Mouse (Mus musculus): ENCODE results near the gene Psme2b. TPM values are rescaled to one million over a fixed set of nuclear protein-coding genes. Genes with fewer than 3 reads are reported as not detected.
"Not testable (repeated sequence)": the region's sequence is repeated elsewhere in the genome, so short reads cannot be mapped to it uniquely, and the experiment has no call there.

Gene Psme2b
- polyA plus RNA-seq, 1 experiment from 2014 or later: 1.7 TPM

GRCm38 (mm10) chr11:48918380-48918779, 27.6 kb downstream of the Psme2b start:
- DNase-seq (no peak), ATAC-seq (ENCODE audit: low FRiP score, low TSS enrichment) (no peak)
- H3K36me3 ChIP-seq (ENCODE audit: control insufficient read depth, insufficient read depth, low read length): no peaks in the 10 kb centered on the region
- no peak overlapping the region for H3K9ac ChIP-seq (replicated peaks; ENCODE audit: low read length)
- no peak overlapping the region for H3K4me3 ChIP-seq (replicated peaks; ENCODE audit: low read depth, low read length)
- 89% methylated on average over 3 of the region's 3 CpGs for WGBS
- H3K9me3 ChIP-seq (ENCODE audit: control insufficient read depth, low read length): no peaks in the 10 kb centered on the region
- no peak overlapping the region for H3K27ac ChIP-seq (replicated peaks; ENCODE audit: low read depth, low read length)
- H3K27me3 ChIP-seq (ENCODE audit: control insufficient read depth, insufficient read depth, low read length): no peaks in the 10 kb centered on the region
- no peak overlapping the region for H3K4me2 ChIP-seq (ENCODE audit: low read length)
- H3K4me1 ChIP-seq (ENCODE audit: control insufficient read depth, insufficient read depth, low read length): no peaks in the 10 kb centered on the region

- ATAC-seq (ENCODE audit: low FRiP score, low TSS enrichment) (no peak), DNase-seq (no peak)
- Histone ChIP-seq H3K9me3 (ENCODE audit: control insufficient read depth, low read length) (no peaks in the 10 kb centered on the region), H3K4me1 (ENCODE audit: control insufficient read depth, insufficient read depth, low read length) (no peaks in the 10 kb centered on the region), H3K4me2 (ENCODE audit: low read length) (no peak overlapping the region), H3K4me3 (replicated peaks; ENCODE audit: low read depth, low read length) (no peak overlapping the region), H3K27ac (replicated peaks; ENCODE audit: low read depth, low read length) (no peak overlapping the region), H3K27me3 (ENCODE audit: control insufficient read depth, insufficient read depth, low read length) (no peaks in the 10 kb centered on the region), H3K36me3 (ENCODE audit: control insufficient read depth, insufficient read depth, low read length) (no peaks in the 10 kb centered on the region), H3K9ac (replicated peaks; ENCODE audit: low read length) (no peak overlapping the region)
- 93% methylated on average over 1 of the region's 1 CpGs for WGBS
Measured at GRCm38 (mm10) chr11:48913611-48914010, 32.4 kb downstream of the Psme2b start.

GRCm38 (mm10) chr11:48908459-48908858, 37.5 kb downstream of the Psme2b start:
- no peak overlapping the region for H3K27ac ChIP-seq (replicated peaks; ENCODE audit: low read depth, low read length)
- no peaks in the 10 kb centered on the region for H3K4me1 ChIP-seq (ENCODE audit: control insufficient read depth, insufficient read depth, low read length)
- ATAC-seq (ENCODE audit: low FRiP score, low TSS enrichment): no peak
- no peaks in the 10 kb centered on the region for H3K36me3 ChIP-seq (ENCODE audit: control insufficient read depth, insufficient read depth, low read length)
- DNase-seq: no peak
- no peak overlapping the region for H3K4me2 ChIP-seq (ENCODE audit: low read length)
- no peaks in the 10 kb centered on the region for H3K27me3 ChIP-seq (ENCODE audit: control insufficient read depth, insufficient read depth, low read length)
- no peak overlapping the region for H3K4me3 ChIP-seq (replicated peaks; ENCODE audit: low read depth, low read length)
- H3K9ac ChIP-seq (replicated peaks; ENCODE audit: low read length): no peak overlapping the region
- H3K9me3 ChIP-seq (ENCODE audit: control insufficient read depth, low read length): no peaks in the 10 kb centered on the region
- 56% methylated on average over 1 of the region's 1 CpGs for WGBS

GRCm38 (mm10) chr11:48902021-48902420, 44.0 kb downstream of the Psme2b start, which contains the start of gene Gm5431:
Gene Gm5431 (minus strand): TSS chr11:48902214.
- Histone ChIP-seq H3K4me1 (ENCODE audit: control insufficient read depth, insufficient read depth, low read length) (no peaks in the 10 kb centered on the region), H3K4me3 (replicated peaks; ENCODE audit: low read depth, low read length) (no peak within 1 kb of the TSS), H3K9me3 (ENCODE audit: control insufficient read depth, low read length) (no peaks in the 10 kb centered on the region), H3K27ac (replicated peaks; ENCODE audit: low read depth, low read length) (no peak within 1 kb of the TSS), H3K9ac (replicated peaks; ENCODE audit: low read length) (no peak within 1 kb of the TSS), H3K36me3 (ENCODE audit: control insufficient read depth, insufficient read depth, low read length) (no peaks in the 10 kb centered on the region), H3K4me2 (ENCODE audit: low read length) (no peak within 1 kb of the TSS), H3K27me3 (ENCODE audit: control insufficient read depth, insufficient read depth, low read length) (no peaks in the 10 kb centered on the region)
- no peak for ATAC-seq (ENCODE audit: low FRiP score, low TSS enrichment)
- no peak for DNase-seq
- WGBS: 82% methylated on average over 2 of the region's 2 CpGs

GRCm38 (mm10) chr11:48901567-48901930, 44.4 kb downstream of the Psme2b start:
- ATAC-seq (ENCODE audit: low FRiP score, low TSS enrichment); H3K4me2 ChIP-seq (ENCODE audit: low read length); H3K27me3 ChIP-seq (ENCODE audit: control insufficient read depth, insufficient read depth, low read length); H3K36me3 ChIP-seq (ENCODE audit: control insufficient read depth, insufficient read depth, low read length); DNase-seq; H3K27ac ChIP-seq (replicated peaks; ENCODE audit: low read depth, low read length); H3K9me3 ChIP-seq (ENCODE audit: control insufficient read depth, low read length); H3K4me1 ChIP-seq (ENCODE audit: control insufficient read depth, insufficient read depth, low read length); H3K9ac ChIP-seq (replicated peaks; ENCODE audit: low read length); H3K4me3 ChIP-seq (replicated peaks; ENCODE audit: low read depth, low read length): not testable (repeated sequence)
- 82% methylated on average over 1 of the region's 1 CpGs for WGBS

GRCm38 (mm10) chr11:48900654-48901566, 45.1 kb downstream of the Psme2b start:
- not testable (repeated sequence) for H3K27ac ChIP-seq (replicated peaks; ENCODE audit: low read depth, low read length); H3K9ac ChIP-seq (replicated peaks; ENCODE audit: low read length); H3K4me1 ChIP-seq (ENCODE audit: control insufficient read depth, insufficient read depth, low read length); H3K27me3 ChIP-seq (ENCODE audit: control insufficient read depth, insufficient read depth, low read length); H3K9me3 ChIP-seq (ENCODE audit: control insufficient read depth, low read length); H3K36me3 ChIP-seq (ENCODE audit: control insufficient read depth, insufficient read depth, low read length); H3K4me3 ChIP-seq (replicated peaks; ENCODE audit: low read depth, low read length); H3K4me2 ChIP-seq (ENCODE audit: low read length); ATAC-seq (ENCODE audit: low FRiP score, low TSS enrichment); DNase-seq
- WGBS: 82% methylated on average over 6 of the region's 6 CpGs

GRCm38 (mm10) chr11:48898812-48899431, 47.1 kb downstream of the Psme2b start:
- no peaks in the 10 kb centered on the region for H3K4me1 ChIP-seq (ENCODE audit: control insufficient read depth, insufficient read depth, low read length)
- no peaks in the 10 kb centered on the region for H3K27me3 ChIP-seq (ENCODE audit: control insufficient read depth, insufficient read depth, low read length)
- ATAC-seq (ENCODE audit: low FRiP score, low TSS enrichment) (no peak), DNase-seq (no peak)
- 75% methylated on average over 2 of the region's 2 CpGs for WGBS
- no peaks in the 10 kb centered on the region for H3K9me3 ChIP-seq (ENCODE audit: control insufficient read depth, low read length)
- no peak overlapping the region for H3K9ac ChIP-seq (replicated peaks; ENCODE audit: low read length)
- H3K4me2 ChIP-seq (ENCODE audit: low read length): no peak overlapping the region
- no peak overlapping the region for H3K27ac ChIP-seq (replicated peaks; ENCODE audit: low read depth, low read length)
- no peaks in the 10 kb centered on the region for H3K36me3 ChIP-seq (ENCODE audit: control insufficient read depth, insufficient read depth, low read length)
- H3K4me3 ChIP-seq (replicated peaks; ENCODE audit: low read depth, low read length): no peak overlapping the region

Measured in midbrain, embryonic 14.5 days (tissue).